Mouse (Mus musculus) hindbrain, embryonic 16.5 days (tissue): ENCODE data around the gene Htr6. TPM values are rescaled to one million over a fixed set of nuclear protein-coding genes. Genes with fewer than 3 reads are reported as not detected.

Source experiments
- ATAC-seq: fragments of 200-750 bp; cut with Nextera tagmentation; 2 replicates; pipeline ENCODE4 v1.8.0; 2017; ENCODE audit warnings: moderate TSS enrichment, moderate library complexity
- H3K27ac ChIP-seq: fragments of 300-500 bp; sonication (generic); 2 replicates; pipeline ENCODE4 v1.5.1; 2014; ENCODE audit warnings: low read depth, mild to moderate bottlenecking, control low read depth, low read length, moderate library complexity
- H3K27me3 ChIP-seq: fragments of 300-500 bp; sonication (generic); replicated peaks from 2 replicates; pipeline ENCODE4 v1.6.1; 2014; ENCODE audit warnings: low read length; ENCODE audit not compliant: control insufficient read depth, insufficient read depth
- H3K36me3 ChIP-seq: fragments of 300-500 bp; sonication (generic); 2 replicates; pipeline ENCODE4 v1.6.1; 2014; ENCODE audit warnings: mild to moderate bottlenecking, low read length, moderate library complexity, mixed read lengths; ENCODE audit not compliant: control insufficient read depth, insufficient read depth
- H3K4me1 ChIP-seq: fragments of 300-500 bp; sonication (generic); 2 replicates; pipeline ENCODE4 v1.6.1; 2014; ENCODE audit warnings: low read depth, low read length; ENCODE audit not compliant: control insufficient read depth, insufficient read depth
- H3K4me2 ChIP-seq: fragments of 300-500 bp; sonication (generic); 2 replicates; pipeline ENCODE4 v1.6.1; 2014; ENCODE audit warnings: mild to moderate bottlenecking, low read length, control low read depth, moderate library complexity
- H3K4me3 ChIP-seq: fragments of 300-500 bp; sonication (generic); 2 replicates; pipeline ENCODE4 v1.5.1; 2014; ENCODE audit warnings: mild to moderate bottlenecking, low read length, control low read depth, moderate library complexity
- H3K9ac ChIP-seq: fragments of 300-500 bp; sonication (generic); 2 replicates; pipeline ENCODE4 v1.6.1; 2014; ENCODE audit warnings: low read depth, mild to moderate bottlenecking, control low read depth, low read length, moderate library complexity
- H3K9me3 ChIP-seq: fragments of 300-500 bp; sonication (generic); 2 replicates; pipeline ENCODE4 v1.6.1; 2014; ENCODE audit warnings: mild to moderate bottlenecking, low read length, moderate library complexity; ENCODE audit not compliant: control insufficient read depth
- WGBS: fragments of 180-500 bp; shearing (Covaris S2); extraction: QIAGEN DNeasy Blood & Tissue Kit; methylation state at CpG from one replicate; pipeline ENCODE4 v1.1.7; 2014; 5-methylcytosine and 5-hydroxymethylcytosine counted together
- polyA plus RNA-seq: library from polyadenylated mRNA; unstranded; fragments of >200 nt; fragmentation: Nextera tagmentation; extraction: Ambion mirVana; gene quantifications from 2 replicates; pipeline ENCODE4 v1.2.1, GENCODE M21; 2015

Htr6 gene
- polyA plus RNA-seq, 1 experiment from 2014 or later: 0.66 TPM

DNA sequence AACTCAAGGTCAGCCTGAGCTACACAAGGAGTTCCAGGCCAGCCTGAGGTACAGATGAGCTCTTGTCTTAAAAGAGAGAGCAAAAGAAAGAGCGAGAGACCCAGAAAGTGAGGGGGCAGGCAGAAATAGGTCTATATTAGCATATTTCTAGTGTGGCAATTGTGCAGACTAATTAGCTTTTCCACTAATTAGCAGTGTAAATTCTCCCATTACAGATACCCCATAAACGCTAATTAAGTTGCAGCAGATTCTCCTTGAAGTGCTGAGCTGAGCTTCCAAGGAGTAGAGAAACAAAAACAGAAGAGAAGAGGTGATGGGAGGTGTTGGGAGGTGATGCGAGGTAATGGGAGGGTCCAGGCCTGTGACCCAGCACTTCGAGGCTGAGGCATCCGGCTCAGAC, 32.8 kb downstream of the Htr6 start:
- Histone ChIP-seq H3K36me3 (no peaks in the 10 kb centered on the region), H3K4me2 (no peak overlapping the region), H3K9ac (no peak overlapping the region), H3K4me1 (peaks cover 29% of the 10 kb centered on the region), H3K4me3 (no peak overlapping the region), H3K9me3 (no peaks in the 10 kb centered on the region), H3K27ac (no peak overlapping the region), H3K27me3 (no peaks in the 10 kb centered on the region)
- no peak for ATAC-seq
- WGBS: 73% methylated on average over 5 of the region's 5 CpGs

DNA sequence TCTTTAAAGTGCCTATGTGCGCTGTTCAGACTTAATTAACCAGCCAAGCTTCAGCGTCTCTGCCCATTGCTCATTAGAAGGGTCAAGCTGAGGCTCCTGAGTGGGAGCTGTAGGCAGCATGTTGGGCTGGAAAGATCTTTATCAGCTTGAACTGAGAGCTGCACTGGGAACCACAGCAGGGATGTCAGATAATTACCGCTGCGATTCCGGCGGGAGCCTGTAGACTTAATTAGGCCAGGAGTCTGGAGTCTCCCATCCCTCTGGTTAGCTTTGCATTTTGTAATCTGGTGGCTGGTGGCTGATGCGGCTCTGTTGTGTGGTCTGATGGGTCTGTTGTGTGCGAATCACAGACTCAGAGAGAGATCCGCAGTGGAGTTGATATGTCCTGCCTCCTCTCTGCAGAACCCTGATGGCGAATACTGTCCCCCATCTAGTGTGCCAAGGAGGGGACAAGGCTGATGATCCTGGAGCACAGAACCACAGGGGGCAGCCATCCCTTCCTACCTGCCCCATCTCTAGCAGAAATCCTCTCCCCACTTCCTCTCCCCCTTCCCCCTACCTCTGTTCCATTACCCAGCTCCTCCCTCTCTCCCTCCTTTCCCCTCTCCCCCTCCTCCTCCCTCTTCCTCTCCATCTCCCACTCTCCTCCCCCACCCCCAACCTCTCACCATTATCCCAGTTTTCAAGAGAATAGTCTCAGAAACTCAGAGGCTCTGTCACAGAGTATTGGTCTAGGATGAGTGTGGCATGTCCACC, 35.1 kb downstream of the Htr6 start:
- H3K4me2 ChIP-seq: peak overlapping the region; percentile 16
- no peaks in the 10 kb centered on the region for H3K9me3 ChIP-seq
- ATAC-seq: peak; percentile 61
- H3K4me3 ChIP-seq: no peak overlapping the region
- no peak overlapping the region for H3K9ac ChIP-seq
- no peaks in the 10 kb centered on the region for H3K36me3 ChIP-seq
- H3K4me1 ChIP-seq: peaks cover 32% of the 10 kb centered on the region
- peak overlapping the region; percentile 46 for H3K27ac ChIP-seq
- no peaks in the 10 kb centered on the region for H3K27me3 ChIP-seq
- WGBS: 11% methylated on average over 10 of the region's 10 CpGs

DNA sequence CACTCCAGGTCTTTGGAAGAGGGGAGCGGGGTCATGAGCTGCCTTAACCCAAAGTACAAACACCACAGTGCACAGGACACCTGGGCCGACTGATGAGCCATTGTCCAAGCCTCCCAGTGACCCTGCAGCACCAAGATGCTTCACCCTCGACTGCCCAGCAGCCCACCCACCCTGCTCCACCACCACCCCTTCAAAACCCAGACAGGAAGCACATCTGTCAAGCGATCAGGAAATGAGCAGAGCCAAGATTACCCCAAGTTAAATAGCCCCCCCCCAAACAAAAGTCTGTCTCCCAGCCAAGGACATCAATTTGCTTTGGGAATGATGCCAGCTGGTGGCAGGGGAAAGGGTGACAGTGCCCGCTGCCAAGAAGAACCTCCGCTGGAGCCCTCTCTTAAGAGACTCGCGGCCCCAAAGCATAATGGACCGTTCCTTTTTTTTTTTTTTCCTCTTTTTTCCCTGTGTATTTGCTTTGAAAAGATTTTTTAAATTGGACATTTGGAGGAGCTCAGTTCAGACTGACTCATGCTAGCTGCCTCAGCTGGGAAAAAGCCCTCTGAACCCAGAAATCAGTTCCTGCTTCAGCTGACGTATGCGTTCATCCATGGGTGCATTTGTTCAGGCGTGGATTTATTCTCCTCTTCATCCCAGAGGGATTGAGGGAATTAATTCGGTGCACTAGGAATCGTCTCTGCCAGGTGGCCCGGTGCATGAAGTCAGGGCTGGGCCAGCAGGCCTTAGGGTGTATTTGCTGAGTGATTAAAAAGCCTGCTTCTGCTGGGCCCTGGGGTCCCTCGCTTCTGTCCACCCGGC, 37.4 kb downstream of the Htr6 start:
- Histone ChIP-seq H3K4me3 (no peak overlapping the region), H3K9ac (peak overlapping the region; percentile 32), H3K27me3 (no peaks in the 10 kb centered on the region), H3K4me1 (peaks cover 32% of the 10 kb centered on the region), H3K4me2 (no peak overlapping the region; the same call in 1 of the 2 replicates), H3K27ac (peak overlapping the region; percentile 71), H3K9me3 (no peaks in the 10 kb centered on the region), H3K36me3 (no peaks in the 10 kb centered on the region)
- peak; percentile 61; the same call in 1 of the 2 replicates for ATAC-seq
- 20% methylated on average over 17 of the region's 17 CpGs for WGBS

DNA sequence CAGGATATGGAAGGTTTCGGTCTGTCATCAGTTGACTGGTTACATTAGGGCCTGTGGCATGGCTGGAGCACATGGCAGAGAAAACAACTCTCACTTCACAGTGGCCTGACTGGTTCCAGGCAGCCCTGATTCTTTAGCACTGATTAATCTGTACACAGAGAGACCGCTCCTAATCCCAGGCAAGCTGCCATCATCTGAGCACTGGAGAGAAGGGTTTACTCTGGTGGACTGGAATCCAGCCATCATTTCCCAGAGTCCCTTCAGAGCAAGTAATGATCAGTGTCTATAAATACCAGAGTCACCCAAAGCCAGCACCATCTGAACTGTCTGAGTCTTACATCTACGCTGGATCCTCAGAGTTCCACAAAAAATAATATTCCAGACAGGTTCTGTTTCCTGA, 39.6 kb downstream of the Htr6 start:
- no peak for ATAC-seq
- Histone ChIP-seq H3K4me1 (peaks cover 32% of the 10 kb centered on the region), H3K4me2 (no peak overlapping the region), H3K27me3 (no peaks in the 10 kb centered on the region), H3K27ac (no peak overlapping the region), H3K4me3 (no peak overlapping the region), H3K9ac (no peak overlapping the region), H3K9me3 (no peaks in the 10 kb centered on the region), H3K36me3 (no peaks in the 10 kb centered on the region)
- WGBS: 88% methylated on average over 3 of the region's 3 CpGs

DNA sequence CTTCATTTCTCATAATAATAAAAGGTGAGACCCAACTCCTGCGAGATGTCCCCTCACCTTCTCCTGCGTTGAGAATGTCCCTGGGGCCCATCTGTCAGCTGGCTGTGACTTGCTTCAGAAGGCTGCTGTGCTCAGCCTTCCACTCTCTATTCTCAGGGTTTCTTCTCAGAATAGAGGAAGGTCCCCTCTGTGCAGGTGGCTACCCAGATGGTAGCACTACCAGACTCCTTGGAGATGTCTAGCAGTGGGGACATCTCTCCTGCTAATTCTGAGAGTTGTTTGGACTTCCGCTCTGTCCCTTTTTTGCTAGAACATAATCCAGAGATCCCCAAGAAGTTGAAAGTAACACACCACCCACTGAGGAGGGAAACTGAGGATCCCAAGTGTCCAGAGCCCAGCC, 40.4 kb downstream of the Htr6 start:
- no peak overlapping the region for H3K4me3 ChIP-seq
- H3K9me3 ChIP-seq: no peaks in the 10 kb centered on the region
- no peaks in the 10 kb centered on the region for H3K27me3 ChIP-seq
- H3K36me3 ChIP-seq: no peaks in the 10 kb centered on the region
- H3K9ac ChIP-seq: no peak overlapping the region
- H3K27ac ChIP-seq: no peak overlapping the region
- 87% methylated on average over 3 of the region's 3 CpGs for WGBS
- H3K4me2 ChIP-seq: no peak overlapping the region
- H3K4me1 ChIP-seq: peaks cover 26% of the 10 kb centered on the region
- ATAC-seq: no peak

DNA sequence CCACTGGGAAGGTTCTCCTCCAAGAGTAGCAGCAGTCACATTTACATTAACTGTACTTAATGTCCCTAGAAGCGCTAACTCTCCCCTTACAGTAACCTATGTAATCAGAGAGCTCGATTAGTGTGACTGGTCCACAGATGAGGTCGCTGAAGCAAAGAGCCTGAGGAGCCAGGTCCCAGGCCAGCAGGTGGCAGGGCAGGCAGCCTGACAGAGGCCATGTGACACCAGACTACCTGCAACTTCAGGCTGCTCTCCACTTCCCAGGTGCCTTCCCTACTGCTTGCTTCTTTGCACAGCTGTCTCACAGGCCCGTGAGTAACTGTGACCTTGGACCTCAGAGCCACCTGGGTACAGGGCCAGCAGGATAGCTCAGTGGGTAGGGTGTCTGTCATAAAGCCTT, 40.8 kb downstream of the Htr6 start:
- ATAC-seq: no peak
- Histone ChIP-seq H3K9ac (no peak overlapping the region), H3K9me3 (no peaks in the 10 kb centered on the region), H3K4me1 (peaks cover 22% of the 10 kb centered on the region), H3K36me3 (no peaks in the 10 kb centered on the region), H3K4me2 (no peak overlapping the region), H3K4me3 (no peak overlapping the region), H3K27me3 (no peaks in the 10 kb centered on the region), H3K27ac (no peak overlapping the region)
- 57% methylated on average over 4 of the region's 4 CpGs for WGBS

DNA sequence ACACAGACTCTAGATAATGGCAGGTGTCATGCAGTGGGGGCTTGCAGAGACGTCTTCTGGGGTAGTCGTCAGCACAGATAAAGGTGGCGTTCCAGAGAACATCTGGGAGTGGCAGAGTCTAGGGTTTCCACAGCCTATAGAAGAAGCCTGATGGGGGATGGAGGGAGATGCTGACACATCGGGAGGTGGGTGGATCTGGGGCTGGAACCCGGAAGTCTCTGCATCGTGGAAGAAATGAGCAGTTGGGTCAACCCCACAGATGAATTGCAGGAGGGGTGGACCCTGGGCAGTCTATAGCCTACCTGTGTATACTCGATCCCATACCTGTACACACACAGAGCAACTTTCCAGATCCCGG, 41.4 kb downstream of the Htr6 start:
- Histone ChIP-seq H3K36me3 (no peaks in the 10 kb centered on the region), H3K9me3 (no peaks in the 10 kb centered on the region), H3K27me3 (no peaks in the 10 kb centered on the region), H3K4me3 (no peak overlapping the region), H3K4me2 (no peak overlapping the region), H3K9ac (no peak overlapping the region), H3K4me1 (peaks cover 17% of the 10 kb centered on the region), H3K27ac (no peak overlapping the region)
- no peak for ATAC-seq
- 87% methylated on average over 8 of the region's 8 CpGs for WGBS

DNA sequence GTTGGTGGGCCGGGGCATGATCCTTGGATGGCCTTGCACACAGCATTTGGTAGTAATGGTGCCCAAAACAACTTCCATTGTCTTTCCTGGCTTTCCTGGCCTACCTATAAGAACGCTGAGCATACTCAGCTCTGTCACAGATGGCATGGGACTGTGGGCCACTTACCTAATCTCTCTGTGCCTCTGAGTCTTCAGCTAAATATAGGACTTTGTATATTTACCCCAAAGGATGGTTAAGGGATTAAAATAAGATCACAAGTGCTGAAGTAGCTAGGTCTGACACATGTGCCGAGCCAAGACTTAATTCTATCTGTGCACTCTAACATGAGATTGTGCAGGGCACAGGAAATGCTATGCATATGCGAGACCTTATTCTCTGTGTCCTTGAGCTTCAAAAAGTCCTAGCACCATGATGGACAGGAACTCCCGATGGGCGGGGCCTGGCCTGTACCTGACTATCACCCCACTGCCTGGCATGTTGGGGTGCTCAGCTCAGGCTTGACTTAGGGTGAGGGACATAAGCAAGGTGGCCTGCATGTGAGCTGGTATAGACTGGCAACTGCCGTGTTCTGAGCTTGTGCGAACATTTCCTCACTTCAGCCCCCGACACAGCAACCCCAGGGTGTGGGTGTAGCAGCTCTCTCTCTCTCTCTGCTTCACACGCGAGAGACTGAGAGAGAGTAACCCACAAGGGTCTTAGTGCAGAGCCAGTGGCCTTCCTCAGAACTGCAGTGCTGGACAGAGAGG, 41.9 kb downstream of the Htr6 start:
- Histone ChIP-seq H3K4me2 (no peak overlapping the region), H3K36me3 (no peaks in the 10 kb centered on the region), H3K9ac (no peak overlapping the region), H3K4me1 (peaks cover 11% of the 10 kb centered on the region), H3K4me3 (no peak overlapping the region), H3K27ac (no peak overlapping the region), H3K27me3 (no peaks in the 10 kb centered on the region), H3K9me3 (no peaks in the 10 kb centered on the region)
- 85% methylated on average over 11 of the region's 11 CpGs for WGBS
- ATAC-seq: no peak

- Histone ChIP-seq H3K4me2 (no peak overlapping the region), H3K4me3 (no peak overlapping the region), H3K27ac (no peak overlapping the region), H3K27me3 (no peaks in the 10 kb centered on the region), H3K36me3 (no peaks in the 10 kb centered on the region), H3K9me3 (no peaks in the 10 kb centered on the region), H3K9ac (no peak overlapping the region), H3K4me1 (peaks cover 2% of the 10 kb centered on the region)
- ATAC-seq: no peak
- WGBS: 70% methylated on average over 12 of the region's 12 CpGs
Observed at GRCm38 (mm10) chr4:139032521-139032920, 42.8 kb downstream of the Htr6 start.
